Mouse (Mus musculus) kidney, adult 2 months (tissue): ENCODE data around the gene Casq2.

Experiments used
- CTCF ChIP-seq: fragments of 200-500 bp; conservative IDR thresholded peaks from 2 replicates; pipeline ENCODE4 v1.5.1; 2011; ENCODE audit warnings: low read depth, mild to moderate bottlenecking, control low read depth, low read length, moderate library complexity, mixed read lengths; ENCODE audit not compliant: insufficient read depth, insufficient read length
- POLR2A ChIP-seq: fragments of 200-500 bp; IDR thresholded peaks from one replicate; pipeline ENCODE4 v1.6.1; 2011; ENCODE audit warnings: low read depth, low read length, control low read depth

DNA sequence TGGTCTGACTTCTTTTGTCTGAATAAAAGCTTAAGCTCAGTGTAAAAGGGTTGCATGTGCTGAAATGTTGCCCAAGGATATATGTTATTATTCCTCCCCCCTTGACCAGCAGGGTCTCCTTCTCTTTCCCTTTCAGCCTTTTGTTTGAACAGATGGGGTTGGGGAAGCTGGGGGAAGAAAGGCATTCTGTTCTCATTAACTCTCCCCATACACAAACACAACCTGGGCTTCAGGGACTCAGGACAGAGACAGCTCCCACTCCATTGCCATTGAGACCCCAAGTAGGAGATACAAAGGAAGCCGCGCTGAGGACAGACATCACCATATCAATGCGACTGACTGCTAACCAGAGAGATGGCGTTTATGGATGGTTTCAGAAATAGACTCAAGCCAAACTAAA, 30.3 kb upstream of the Casq2 start:
- TF ChIP-seq POLR2A, result no peak
- TF ChIP-seq CTCF, result no peak
